Mouse (Mus musculus) hindbrain, embryonic 14.5 days (tissue): ENCODE measurements at regions not wholly inside any gene's neighbourhood (a gene's known extent, or its start where the extent isn't known, plus 50 kb on each side); places are given as distances from the start of the nearest gene placed in this dataset.
A peak's percentile ranks its signal among the peaks of the same experiment; 100 is the strongest.

ENCODE experiments used
- ATAC-seq: fragments of 200-750 bp; cut with Nextera tagmentation; 2 replicates; pipeline ENCODE4 v1.8.0; 2017; ENCODE audit warnings: moderate number of reproducible peaks, mild to moderate bottlenecking, moderate TSS enrichment, moderate library complexity; ENCODE audit not compliant: low FRiP score
- DNase-seq: peaks from one replicate; pipeline ENCODE4 v3.0.0-alpha.2; 2015; ENCODE audit warnings: low spot score
- H3K27ac ChIP-seq: fragments of 300-500 bp; sonication (generic); 2 replicates; pipeline ENCODE4 v1.5.1; 2014; ENCODE audit warnings: mild to moderate bottlenecking, moderate library complexity
- H3K27me3 ChIP-seq: fragments of 300-500 bp; sonication (generic); 2 replicates; pipeline ENCODE4 v1.6.1; 2014; ENCODE audit warnings: mild to moderate bottlenecking, low read length, mixed read lengths; ENCODE audit not compliant: control insufficient read depth, insufficient read depth
- H3K36me3 ChIP-seq: fragments of 300-500 bp; sonication (generic); replicated peaks from 2 replicates; pipeline ENCODE4 v1.6.1; 2014; ENCODE audit not compliant: control insufficient read depth, insufficient read depth
- H3K4me1 ChIP-seq: fragments of 300-500 bp; sonication (generic); replicated peaks from 2 replicates; pipeline ENCODE4 v1.6.1; 2014; ENCODE audit warnings: antibody characterized with exemption, low read length, mixed read lengths; ENCODE audit not compliant: control insufficient read depth, insufficient read depth
- H3K4me2 ChIP-seq: fragments of 300-500 bp; sonication (generic); replicated peaks from 2 replicates; pipeline ENCODE4 v1.6.1; 2014; ENCODE audit warnings: mild to moderate bottlenecking, moderate library complexity
- H3K4me3 ChIP-seq: fragments of 300-500 bp; sonication (generic); replicated peaks from 2 replicates; pipeline ENCODE4 v1.5.1; 2014; ENCODE audit warnings: mild to moderate bottlenecking, low read length
- H3K9ac ChIP-seq: fragments of 300-500 bp; sonication (generic); 2 replicates; pipeline ENCODE4 v1.6.1; 2014
- H3K9me3 ChIP-seq: fragments of 300-500 bp; sonication (generic); 2 replicates; pipeline ENCODE4 v1.6.1; 2016; ENCODE audit warnings: low read length; ENCODE audit not compliant: control insufficient read depth
- WGBS: fragments of 180-500 bp; shearing (Covaris S2); extraction: QIAGEN DNeasy Blood & Tissue Kit; methylation state at CpG from one replicate; pipeline ENCODE4 v1.1.7; 2014; 5-methylcytosine and 5-hydroxymethylcytosine counted together

DNA sequence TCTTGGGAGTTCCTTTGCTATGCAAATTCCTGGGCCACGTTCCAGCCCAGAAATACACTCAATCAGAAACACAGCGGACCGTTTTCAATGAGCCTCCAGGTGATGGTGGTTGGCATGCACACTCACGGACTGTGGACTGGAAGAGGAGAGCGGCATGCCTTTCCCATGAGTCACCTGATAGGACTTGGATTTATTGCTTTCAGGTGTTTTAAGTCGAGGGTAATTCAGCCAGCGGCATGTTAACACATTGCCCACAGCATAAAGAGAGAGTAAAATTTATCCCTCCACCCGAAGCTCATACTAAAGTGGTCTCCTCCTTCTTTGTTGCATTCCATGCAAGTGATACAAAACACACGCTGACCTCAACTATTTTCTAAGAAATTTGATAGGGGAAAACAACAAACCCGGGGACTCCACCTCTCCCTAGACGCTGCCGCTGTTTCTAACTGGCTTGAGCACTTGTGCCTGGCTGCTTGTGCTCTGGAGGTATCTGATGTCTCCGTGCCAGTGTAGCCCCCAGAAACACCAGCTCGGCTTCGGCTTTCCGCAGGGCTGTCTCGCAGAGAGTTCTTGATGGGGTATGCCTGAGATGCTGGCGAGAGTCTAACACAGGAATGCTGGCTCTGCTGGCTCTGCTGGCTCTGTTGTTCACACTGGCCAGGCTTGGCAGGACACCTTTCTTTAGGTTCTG is 208.4 kb upstream of the Tgfbr2 start:
- Histone ChIP-seq H3K4me3 (no peak overlapping the region), H3K9ac (no peak overlapping the region), H3K27me3 (no peaks in the 10 kb centered on the region), H3K27ac (peak overlapping the region; percentile 26), H3K36me3 (no peaks in the 10 kb centered on the region), H3K4me1 (peaks cover 8% of the 10 kb centered on the region), H3K4me2 (peak overlapping the region; percentile 8; the same call in 1 of the 2 replicates), H3K9me3 (no peaks in the 10 kb centered on the region)
- ATAC-seq (no peak), DNase-seq (no peak)
- 51% methylated on average over 18 of the region's 18 CpGs for WGBS

- no peak overlapping the region for H3K9ac ChIP-seq
- H3K4me1 ChIP-seq = peaks cover 5% of the 10 kb centered on the region; the same call in 1 of the 2 replicates
- DNase-seq = no peak
- no peaks in the 10 kb centered on the region for H3K36me3 ChIP-seq
- no peak overlapping the region for H3K4me2 ChIP-seq
- no peaks in the 10 kb centered on the region for H3K9me3 ChIP-seq
- 29% methylated on average over 1 of the region's 1 CpGs for WGBS
- H3K4me3 ChIP-seq = no peak overlapping the region
- no peak overlapping the region for H3K27ac ChIP-seq
- H3K27me3 ChIP-seq = no peaks in the 10 kb centered on the region
- no peak for ATAC-seq
Measured at GRCm38 (mm10) chr9:116377706-116378105, 202.5 kb upstream of the Tgfbr2 start.

DNA sequence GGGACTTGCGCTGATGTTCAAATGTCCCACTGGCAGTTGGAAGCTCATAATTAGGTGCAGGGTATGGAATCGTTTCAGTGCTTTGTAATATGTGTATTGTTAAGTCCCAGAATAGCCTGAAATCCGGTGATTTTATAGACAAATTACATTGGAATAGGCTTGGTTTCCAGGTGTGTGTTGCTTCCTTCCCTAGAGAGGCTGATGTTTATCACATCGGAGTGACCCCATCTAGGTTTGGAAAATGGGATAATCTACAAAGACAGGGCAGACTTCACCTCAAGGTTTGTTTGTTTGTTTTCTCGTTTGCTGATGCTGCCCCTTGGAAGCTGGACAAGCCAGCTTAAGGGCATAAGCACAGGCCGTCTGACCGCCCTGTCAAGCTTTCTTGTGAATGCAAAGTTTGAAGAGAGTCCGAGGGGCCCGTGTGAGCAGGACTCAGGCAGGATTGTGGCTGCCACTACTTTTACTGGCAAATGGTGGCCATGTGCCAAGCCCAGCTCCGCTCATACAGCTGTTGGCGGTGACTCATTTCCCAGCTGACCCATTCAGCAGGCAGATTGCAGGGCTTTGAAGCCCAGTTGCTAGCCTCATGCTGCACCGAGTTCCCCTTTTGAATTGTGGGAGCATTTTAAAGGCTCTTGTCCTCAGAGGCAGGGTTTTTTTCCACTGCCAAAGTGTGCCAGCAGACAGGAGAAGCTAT is 200.6 kb upstream of the Tgfbr2 start:
- Histone ChIP-seq H3K4me1 (peaks cover 5% of the 10 kb centered on the region; the same call in 1 of the 2 replicates), H3K36me3 (no peaks in the 10 kb centered on the region), H3K4me3 (no peak overlapping the region), H3K9me3 (no peaks in the 10 kb centered on the region), H3K9ac (no peak overlapping the region), H3K27ac (no peak overlapping the region), H3K4me2 (no peak overlapping the region), H3K27me3 (no peaks in the 10 kb centered on the region)
- peak; percentile 69 for DNase-seq
- 58% methylated on average over 12 of the region's 12 CpGs for WGBS
- 0 out of 2 replicates have a peak, but pooled peaks have one; percentile 27 for ATAC-seq

GRCm38 (mm10) chr9:116374343-116374742 is 199.2 kb upstream of the Tgfbr2 start:
- peaks cover 5% of the 10 kb centered on the region; the same call in 1 of the 2 replicates for H3K4me1 ChIP-seq
- ATAC-seq = no peak
- H3K36me3 ChIP-seq = no peaks in the 10 kb centered on the region
- no peaks in the 10 kb centered on the region for H3K9me3 ChIP-seq
- H3K9ac ChIP-seq = no peak overlapping the region
- H3K4me2 ChIP-seq = no peak overlapping the region
- DNase-seq = no peak
- H3K27ac ChIP-seq = no peak overlapping the region
- no peak overlapping the region for H3K4me3 ChIP-seq
- no peaks in the 10 kb centered on the region for H3K27me3 ChIP-seq
- 90% methylated on average over 4 of the region's 4 CpGs for WGBS

GRCm38 (mm10) chr9:116373396-116373795 is 198.2 kb upstream of the Tgfbr2 start:
- Histone ChIP-seq H3K4me1 (peaks cover 5% of the 10 kb centered on the region; the same call in 1 of the 2 replicates), H3K4me3 (no peak overlapping the region), H3K9me3 (no peaks in the 10 kb centered on the region), H3K4me2 (no peak overlapping the region), H3K9ac (no peak overlapping the region), H3K36me3 (no peaks in the 10 kb centered on the region), H3K27me3 (no peaks in the 10 kb centered on the region), H3K27ac (no peak overlapping the region)
- ATAC-seq (no peak), DNase-seq (no peak)
- 67% methylated on average over 3 of the region's 3 CpGs for WGBS

- no peak for ATAC-seq
- H3K27ac ChIP-seq = no peak overlapping the region
- H3K9ac ChIP-seq = no peak overlapping the region
- DNase-seq = no peak
- H3K9me3 ChIP-seq = no peaks in the 10 kb centered on the region
- no peaks in the 10 kb centered on the region for H3K4me1 ChIP-seq
- no peak overlapping the region for H3K4me3 ChIP-seq
- no peaks in the 10 kb centered on the region for H3K27me3 ChIP-seq
- H3K36me3 ChIP-seq = no peaks in the 10 kb centered on the region
- no peak overlapping the region for H3K4me2 ChIP-seq
Measured at GRCm38 (mm10) chr9:116369059-116369718, 194.0 kb upstream of the Tgfbr2 start.

- no peak overlapping the region for H3K4me3 ChIP-seq
- 95% methylated on average over 7 of the region's 7 CpGs for WGBS
- no peaks in the 10 kb centered on the region for H3K4me1 ChIP-seq
- DNase-seq (no peak), ATAC-seq (no peak)
- H3K9ac ChIP-seq = no peak overlapping the region
- H3K36me3 ChIP-seq = no peaks in the 10 kb centered on the region
- no peak overlapping the region for H3K27ac ChIP-seq
- no peaks in the 10 kb centered on the region for H3K9me3 ChIP-seq
- no peaks in the 10 kb centered on the region for H3K27me3 ChIP-seq
- no peak overlapping the region for H3K4me2 ChIP-seq
Measured at GRCm38 (mm10) chr9:116366713-116367112, 191.6 kb upstream of the Tgfbr2 start.

DNA sequence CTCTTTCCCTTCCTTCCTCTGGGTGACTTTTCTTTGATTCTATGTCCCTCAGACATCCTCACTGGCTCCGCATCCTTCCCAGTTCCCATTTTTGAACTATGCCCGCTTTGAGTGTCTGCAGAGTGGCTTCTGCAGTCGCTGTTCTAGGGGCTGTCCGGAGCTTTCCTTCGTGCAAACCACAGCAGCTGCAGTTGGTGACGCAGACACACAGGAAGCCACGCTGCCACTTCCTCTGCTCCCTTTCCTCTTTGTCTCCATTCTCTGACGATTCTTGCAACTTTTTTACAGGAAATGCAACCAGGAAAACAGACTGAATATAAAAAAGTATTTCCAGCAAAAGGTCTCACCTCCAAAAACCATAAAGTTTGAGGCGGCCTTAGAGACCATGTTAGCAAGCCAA is 191.0 kb upstream of the Tgfbr2 start:
- 91% methylated on average over 9 of the region's 9 CpGs for WGBS

GRCm38 (mm10) chr9:116365701-116366100 is 190.5 kb upstream of the Tgfbr2 start:
- H3K9ac ChIP-seq = no peak overlapping the region
- ATAC-seq (no peak), DNase-seq (no peak)
- H3K4me1 ChIP-seq = no peaks in the 10 kb centered on the region
- WGBS = 65% methylated on average over 3 of the region's 3 CpGs
- no peak overlapping the region for H3K4me2 ChIP-seq
- H3K27ac ChIP-seq = no peak overlapping the region
- H3K27me3 ChIP-seq = no peaks in the 10 kb centered on the region
- no peak overlapping the region for H3K4me3 ChIP-seq
- H3K9me3 ChIP-seq = no peaks in the 10 kb centered on the region
- H3K36me3 ChIP-seq = no peaks in the 10 kb centered on the region

More for the DNA sequence above, 191.0 kb upstream of the Tgfbr2 start:
- Histone ChIP-seq H3K4me1 (no peaks in the 10 kb centered on the region), H3K4me2 (no peak overlapping the region), H3K4me3 (no peak overlapping the region), H3K9me3 (no peaks in the 10 kb centered on the region), H3K36me3 (no peaks in the 10 kb centered on the region), H3K27ac (no peak overlapping the region), H3K27me3 (no peaks in the 10 kb centered on the region), H3K9ac (no peak overlapping the region)
- DNase-seq (no peak), ATAC-seq (no peak)
